Mouse (Mus musculus) kidney, embryonic 16.5 days (tissue): ENCODE measurements around the gene Galns. TPM values are rescaled to one million over a fixed set of nuclear protein-coding genes. Genes with fewer than 3 reads are reported as not detected.

ENCODE experiments used
- ATAC-seq: fragments of 200-750 bp; cut with Nextera tagmentation; 2 replicates; pipeline ENCODE4 v1.8.0; 2017; ENCODE audit warnings: moderate TSS enrichment; ENCODE audit not compliant: low FRiP score, low TSS enrichment
- H3K27ac ChIP-seq: fragments of 300-500 bp; sonication (generic); 2 replicates; pipeline ENCODE4 v1.5.1; 2014; ENCODE audit warnings: low read length
- H3K27me3 ChIP-seq: fragments of 300-500 bp; sonication (generic); 2 replicates; pipeline ENCODE4 v1.6.1; 2014; ENCODE audit warnings: low read length, control low read depth, mixed read lengths; ENCODE audit not compliant: insufficient read depth
- H3K36me3 ChIP-seq: fragments of 300-500 bp; sonication (generic); 2 replicates; pipeline ENCODE4 v1.6.1; 2014; ENCODE audit warnings: low read length, control low read depth, mixed read lengths; ENCODE audit not compliant: insufficient read depth
- H3K4me1 ChIP-seq: fragments of 300-500 bp; sonication (generic); 2 replicates; pipeline ENCODE4 v1.6.1; 2014; ENCODE audit warnings: low read length, control low read depth, mixed read lengths; ENCODE audit not compliant: insufficient read depth
- H3K4me2 ChIP-seq: fragments of 300-500 bp; sonication (generic); replicated peaks from 2 replicates; pipeline ENCODE4 v1.6.1; 2014; ENCODE audit warnings: low read depth, low read length
- H3K4me3 ChIP-seq: fragments of 300-500 bp; sonication (generic); 2 replicates; pipeline ENCODE4 v1.5.1; 2014; ENCODE audit warnings: mild to moderate bottlenecking, low read length
- H3K9ac ChIP-seq: fragments of 300-500 bp; sonication (generic); replicated peaks from 2 replicates; pipeline ENCODE4 v1.6.1; 2014; ENCODE audit warnings: low read length
- H3K9me3 ChIP-seq: fragments of 300-500 bp; sonication (generic); 2 replicates; pipeline ENCODE4 v1.6.1; 2016; ENCODE audit warnings: low read length, control low read depth
- WGBS: fragments of 180-500 bp; shearing (Covaris S2); extraction: QIAGEN DNeasy Blood & Tissue Kit; methylation state at CpG from one replicate; pipeline ENCODE4 v1.1.7; 2014; 5-methylcytosine and 5-hydroxymethylcytosine counted together
- polyA plus RNA-seq: library from polyadenylated mRNA; unstranded; fragments of >200 nt; fragmentation: Nextera tagmentation; extraction: Ambion mirVana; gene quantifications from 2 replicates; pipeline ENCODE4 v1.2.1, GENCODE M21; 2015

Galns gene
- polyA plus RNA-seq, 1 experiment from 2014 or later = 18.2 TPM

DNA sequence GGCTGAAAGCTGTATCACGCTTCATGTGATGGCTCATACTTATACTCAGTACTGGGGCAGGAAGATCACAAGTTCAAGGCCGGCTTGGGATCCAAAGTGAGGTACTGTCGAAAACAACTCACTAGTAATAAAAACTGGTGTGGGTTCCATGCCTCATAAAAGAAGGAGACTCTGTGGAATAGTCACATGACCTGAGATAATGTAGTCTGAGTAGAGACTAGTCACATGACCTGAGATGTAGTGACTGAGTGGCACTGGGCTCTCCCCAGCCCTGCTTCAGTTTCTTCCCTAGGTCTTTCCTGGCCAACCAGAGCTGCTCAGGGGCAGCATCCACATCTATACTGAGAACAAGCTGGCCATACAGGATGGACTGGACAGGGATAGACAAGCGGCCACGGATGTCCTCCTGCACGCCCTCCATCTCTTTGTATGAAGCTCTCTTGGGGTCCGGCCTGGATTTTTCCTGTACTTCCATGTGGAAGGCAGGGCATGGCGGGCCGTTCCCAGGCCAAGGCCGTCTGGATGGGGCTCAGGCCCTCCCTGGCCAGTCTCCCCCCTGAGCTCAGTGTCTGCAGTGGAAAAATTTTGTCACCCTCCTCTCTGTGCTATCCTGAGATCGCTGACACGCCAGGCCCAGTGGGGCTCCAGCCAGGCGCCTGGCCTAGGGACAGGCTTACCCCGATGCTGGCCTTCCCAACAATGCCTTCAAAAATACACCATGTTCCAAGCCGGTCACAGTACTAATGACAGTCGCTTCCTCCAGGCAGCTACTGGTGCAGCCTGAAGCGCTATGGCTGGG, 12.8 kb upstream of the Galns start:
- no peak overlapping the region for H3K9ac ChIP-seq
- no peak overlapping the region for H3K4me2 ChIP-seq
- no peaks in the 10 kb centered on the region for H3K27me3 ChIP-seq
- H3K27ac ChIP-seq = no peak overlapping the region
- 93% methylated on average over 17 of the region's 17 CpGs for WGBS
- no peak for ATAC-seq
- H3K4me1 ChIP-seq = peaks cover 20% of the 10 kb centered on the region
- H3K4me3 ChIP-seq = no peak overlapping the region
- H3K36me3 ChIP-seq = no peaks in the 10 kb centered on the region
- no peaks in the 10 kb centered on the region for H3K9me3 ChIP-seq

DNA sequence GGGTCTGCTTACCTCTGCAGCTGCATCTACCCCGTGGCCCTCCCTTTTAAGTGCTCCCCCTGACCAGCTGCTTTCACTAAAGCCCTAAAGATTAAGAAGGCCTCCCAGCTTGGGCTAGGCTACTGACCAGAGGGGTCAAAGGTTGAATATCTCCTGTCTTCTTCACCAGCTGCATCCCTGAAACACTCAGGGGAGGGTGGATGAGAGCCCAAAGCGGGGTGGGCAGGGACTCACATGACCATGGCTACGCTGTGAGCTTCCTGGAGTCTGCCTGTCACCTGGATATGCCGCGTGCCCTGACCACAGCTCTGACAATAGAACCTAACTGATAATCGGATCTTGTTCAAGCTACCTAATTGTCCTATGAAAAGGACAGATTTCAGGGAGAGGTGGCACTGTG, 11.5 kb upstream of the Galns start, which contains the start of gene Pabpn1l:
TSS of gene Pabpn1l (minus strand) at position 13 of the 400 bp plus-strand sequence.
- H3K9me3 ChIP-seq = no peaks in the 10 kb centered on the region
- H3K9ac ChIP-seq = no peak within 1 kb of the TSS
- ATAC-seq = no peak
- H3K4me1 ChIP-seq = peaks cover 25% of the 10 kb centered on the region
- no peak within 1 kb of the TSS for H3K27ac ChIP-seq
- no peaks in the 10 kb centered on the region for H3K27me3 ChIP-seq
- 71% methylated on average over 6 of the region's 6 CpGs for WGBS
- H3K4me2 ChIP-seq = no peak within 1 kb of the TSS
- H3K4me3 ChIP-seq = no peak within 1 kb of the TSS
- H3K36me3 ChIP-seq = no peaks in the 10 kb centered on the region

DNA sequence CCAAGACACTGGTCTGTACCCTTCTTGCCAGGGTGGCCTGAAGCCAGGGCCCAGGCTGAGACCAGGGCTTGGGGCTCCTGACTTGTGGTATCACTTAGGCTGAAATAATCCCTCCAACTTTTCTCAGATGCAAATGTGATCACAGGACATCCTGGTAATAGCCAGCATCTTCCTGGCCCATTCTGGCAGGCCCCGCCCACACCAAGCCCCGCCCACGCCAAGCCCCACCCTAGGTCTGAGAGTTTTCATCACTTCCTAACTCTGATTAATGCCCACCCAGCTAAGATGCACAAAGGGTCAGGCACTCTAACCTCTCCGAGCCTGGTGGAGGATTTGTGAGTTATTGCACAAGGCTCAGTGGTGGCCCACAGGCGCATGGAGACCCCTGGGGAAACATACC, 9.2 kb upstream of the Galns start:
- Histone ChIP-seq H3K27ac (no peak overlapping the region), H3K9ac (no peak overlapping the region), H3K4me1 (peaks cover 25% of the 10 kb centered on the region), H3K4me2 (no peak overlapping the region), H3K27me3 (no peaks in the 10 kb centered on the region), H3K36me3 (no peaks in the 10 kb centered on the region), H3K4me3 (no peak overlapping the region), H3K9me3 (no peaks in the 10 kb centered on the region)
- ATAC-seq = no peak
- WGBS = 23% methylated on average over 5 of the region's 5 CpGs

DNA sequence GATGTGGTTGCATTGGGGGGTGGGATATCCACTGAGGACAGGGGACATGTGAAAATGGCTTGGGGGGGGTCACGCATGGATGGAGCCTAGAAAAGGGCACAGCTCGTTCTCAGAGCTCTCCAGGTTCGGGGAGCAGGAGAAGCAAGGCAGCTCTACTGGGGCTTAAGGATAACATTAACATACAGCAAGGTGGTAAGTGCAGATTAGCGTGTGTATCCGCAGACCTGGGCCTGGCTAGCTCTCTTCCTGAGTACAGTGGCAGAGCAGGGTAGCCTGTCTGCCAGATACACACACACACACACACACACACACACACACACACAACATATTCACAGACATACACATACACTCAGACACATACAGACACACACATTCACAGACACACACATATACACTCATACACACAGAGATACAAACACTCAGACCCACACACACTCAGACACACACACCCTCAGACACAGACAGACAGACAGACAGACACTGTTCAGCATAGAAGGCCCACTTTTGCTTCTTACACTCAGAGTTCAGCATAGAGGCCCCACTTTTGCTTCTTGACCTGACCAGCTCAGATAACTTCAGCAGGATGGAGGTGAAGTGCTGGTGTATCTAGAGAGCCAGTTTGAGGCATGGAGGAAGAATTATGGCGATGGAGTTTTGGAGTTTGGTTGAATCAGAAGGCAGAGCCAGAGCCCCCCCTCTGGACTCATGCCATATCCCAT, 7.6 kb upstream of the Galns start:
- Histone ChIP-seq H3K4me3 (no peak overlapping the region), H3K9ac (no peak overlapping the region), H3K4me2 (no peak overlapping the region), H3K27ac (no peak overlapping the region), H3K36me3 (no peaks in the 10 kb centered on the region), H3K4me1 (peaks cover 25% of the 10 kb centered on the region), H3K27me3 (no peaks in the 10 kb centered on the region), H3K9me3 (no peaks in the 10 kb centered on the region)
- WGBS = 75% methylated on average over 6 of the region's 6 CpGs
- no peak for ATAC-seq

DNA sequence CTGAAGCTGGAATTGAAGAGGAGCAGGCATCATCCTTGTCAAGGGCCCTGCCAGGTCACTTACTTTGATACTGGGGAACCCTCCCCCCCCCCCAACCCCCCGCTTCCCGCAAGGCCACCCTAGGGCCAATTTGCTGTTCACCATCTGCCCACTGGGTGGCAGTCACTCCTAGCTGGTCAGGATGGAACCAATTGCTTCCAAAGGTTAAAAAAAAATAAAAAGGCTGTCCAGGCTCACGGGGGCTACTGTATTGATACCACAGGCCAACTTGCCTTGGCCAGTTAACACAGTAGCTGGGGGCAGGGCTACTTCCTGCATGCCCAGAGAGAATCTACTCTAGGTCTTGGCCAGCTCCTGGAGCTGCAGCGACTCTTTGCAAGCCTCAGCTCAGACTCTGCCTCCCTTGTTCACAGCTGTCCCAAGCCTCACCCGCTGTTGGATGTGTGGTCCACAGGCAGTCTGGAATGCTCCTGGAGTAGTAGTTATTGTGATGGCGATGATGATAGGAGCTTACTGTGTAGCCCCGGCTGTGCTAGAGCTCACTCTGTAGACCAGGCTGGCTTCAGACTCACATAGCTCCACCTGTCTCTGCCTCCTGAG, 6.8 kb upstream of the Galns start:
- Histone ChIP-seq H3K9me3 (no peaks in the 10 kb centered on the region), H3K4me3 (no peak overlapping the region), H3K4me1 (peaks cover 25% of the 10 kb centered on the region), H3K4me2 (no peak overlapping the region), H3K36me3 (no peaks in the 10 kb centered on the region), H3K27ac (no peak overlapping the region), H3K27me3 (no peaks in the 10 kb centered on the region), H3K9ac (no peak overlapping the region)
- no peak for ATAC-seq
- WGBS = 37% methylated on average over 5 of the region's 7 CpGs

DNA sequence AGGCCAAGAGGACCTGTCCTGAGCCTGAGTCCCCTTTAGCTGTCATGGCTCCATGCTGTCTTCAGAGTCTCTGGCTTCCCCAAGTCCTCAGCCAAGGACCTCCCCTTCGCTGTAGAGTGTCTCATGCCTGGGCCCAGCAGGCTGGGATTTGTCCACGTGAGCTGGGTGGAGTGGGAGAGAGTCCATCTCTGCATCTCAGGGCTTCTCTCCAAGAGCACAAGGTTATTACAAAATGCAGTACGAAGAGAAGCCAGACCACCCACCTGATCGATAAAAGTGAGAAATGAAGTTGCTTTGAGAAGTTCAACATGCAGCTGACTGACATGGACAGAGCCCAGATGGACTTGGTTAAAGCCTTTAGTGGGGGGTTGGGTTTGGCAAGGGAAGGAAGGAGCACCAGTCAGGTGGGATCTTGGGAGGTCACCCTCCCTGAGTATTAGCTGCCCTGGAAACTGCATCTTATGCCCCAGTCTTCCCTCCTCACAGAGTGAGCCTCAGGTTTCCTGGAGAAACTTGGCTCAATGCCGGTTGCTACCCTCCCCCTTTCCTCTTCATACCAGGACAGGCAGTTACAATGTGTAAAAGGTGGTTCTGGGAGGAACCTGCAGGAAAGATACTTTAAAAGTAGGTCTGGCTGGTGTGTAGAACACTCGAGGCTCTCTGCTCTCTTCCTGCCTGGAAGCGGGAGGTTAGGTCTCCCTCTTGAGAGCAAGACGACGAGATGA, 5.1 kb upstream of the Galns start:
- WGBS = 59% methylated on average over 9 of the region's 9 CpGs

DNA sequence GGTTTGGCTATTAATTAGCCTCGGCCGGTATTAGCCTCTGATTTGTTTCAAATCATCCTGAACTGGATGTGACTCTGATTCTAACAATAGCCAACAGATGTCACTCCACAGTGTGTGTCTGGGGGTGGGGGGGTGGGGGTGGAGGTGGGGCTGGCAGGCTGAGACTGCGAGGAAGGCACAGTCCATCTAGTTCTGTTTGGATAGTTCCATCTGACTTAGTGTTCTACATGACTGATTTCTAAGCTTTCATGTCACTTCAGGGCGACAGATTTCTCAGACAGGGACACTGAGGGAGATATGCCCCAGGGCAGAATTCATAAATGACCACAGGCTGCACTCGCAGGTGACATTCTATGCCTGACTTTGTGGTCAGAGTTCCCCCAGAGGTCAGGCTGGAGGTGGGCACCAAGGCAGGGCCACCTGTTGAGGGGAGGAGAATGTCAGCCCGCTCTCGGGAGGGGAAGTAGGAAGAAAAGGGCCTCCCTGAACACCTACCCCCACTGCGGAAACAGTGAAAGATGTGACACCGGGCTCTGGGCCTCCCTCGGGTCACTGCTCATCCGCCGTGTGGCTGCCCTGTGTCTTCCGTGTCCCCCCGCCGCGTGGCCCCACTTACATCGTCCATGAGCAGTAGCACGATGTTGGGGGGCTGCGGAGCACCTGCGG, 518 bp downstream of the Galns start:
- Histone ChIP-seq H3K9ac (peak overlapping the region; percentile 80), H3K4me1 (peaks cover 22% of the 10 kb centered on the region), H3K4me2 (peak overlapping the region; percentile 94), H3K27me3 (no peaks in the 10 kb centered on the region), H3K9me3 (no peaks in the 10 kb centered on the region), H3K4me3 (peak overlapping the region; percentile 64), H3K36me3 (no peaks in the 10 kb centered on the region), H3K27ac (peak overlapping the region; percentile 91)
- ATAC-seq = peak; percentile 70
- 4% methylated on average over 20 of the region's 20 CpGs for WGBS

More for the DNA sequence above, 5.1 kb upstream of the Galns start:
- Histone ChIP-seq H3K4me1 (peaks cover 29% of the 10 kb centered on the region), H3K27ac (no peak overlapping the region), H3K4me3 (no peak overlapping the region), H3K4me2 (no peak overlapping the region), H3K36me3 (no peaks in the 10 kb centered on the region), H3K27me3 (no peaks in the 10 kb centered on the region), H3K9me3 (no peaks in the 10 kb centered on the region), H3K9ac (no peak overlapping the region)
- no peak for ATAC-seq

DNA sequence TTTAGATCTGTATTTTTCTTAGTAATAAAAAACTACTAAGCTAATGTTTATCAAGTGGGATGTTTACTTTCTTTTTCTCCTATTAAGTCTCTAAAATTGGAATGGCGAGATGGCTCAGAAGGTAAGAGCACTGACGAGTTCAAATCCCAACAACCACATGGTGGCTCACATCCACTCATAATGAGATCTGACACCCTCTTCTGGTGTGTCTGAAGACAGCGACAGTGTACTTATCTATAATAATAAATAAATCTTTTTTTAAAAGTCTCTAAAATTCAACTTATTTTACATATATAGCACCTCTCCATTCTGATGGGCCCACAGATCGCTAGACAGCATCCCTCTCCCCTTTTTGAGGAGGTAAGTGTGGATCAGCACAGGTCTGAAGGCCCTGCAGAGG, 1.1 kb downstream of the Galns start:
- ATAC-seq = no peak
- Histone ChIP-seq H3K36me3 (no peaks in the 10 kb centered on the region), H3K9me3 (no peaks in the 10 kb centered on the region), H3K4me2 (peak overlapping the region; percentile 94), H3K27me3 (no peaks in the 10 kb centered on the region), H3K27ac (0 out of 2 replicates have a peak overlapping the region, but pooled peaks have one; percentile 21), H3K4me3 (peak overlapping the region; percentile 64; the same call in 1 of the 2 replicates), H3K9ac (no peak overlapping the region), H3K4me1 (peaks cover 22% of the 10 kb centered on the region)
- 63% methylated on average over 4 of the region's 4 CpGs for WGBS

DNA sequence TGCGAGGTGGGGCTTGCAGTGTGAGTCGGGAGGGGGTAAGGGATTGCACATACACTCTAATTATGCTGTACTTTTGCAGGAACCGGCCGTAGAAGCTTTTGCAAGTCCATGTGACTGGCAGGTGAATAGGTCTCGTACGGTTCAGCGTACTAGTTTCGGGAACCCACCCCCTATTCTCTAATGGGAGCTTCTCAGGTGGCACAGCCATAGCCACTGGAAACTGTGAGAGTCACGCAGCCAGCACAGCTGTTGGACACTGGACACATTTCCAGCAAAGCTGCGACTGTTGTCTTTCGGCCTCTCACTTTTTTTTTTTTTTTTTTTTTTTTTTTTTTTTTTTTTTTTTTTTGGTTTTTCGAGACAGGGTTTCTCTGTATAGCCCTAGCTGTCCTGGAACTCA, 4.5 kb downstream of the Galns start:
- no peak for ATAC-seq
- Histone ChIP-seq H3K4me1 (peaks cover 14% of the 10 kb centered on the region), H3K36me3 (no peaks in the 10 kb centered on the region), H3K4me2 (no peak overlapping the region), H3K27ac (no peak overlapping the region), H3K9ac (no peak overlapping the region), H3K4me3 (no peak overlapping the region), H3K27me3 (no peaks in the 10 kb centered on the region), H3K9me3 (no peaks in the 10 kb centered on the region)
- WGBS = 75% methylated on average over 11 of the region's 12 CpGs
